Comparison of ENCODE assay signal across 19 mouse cellular contexts in the genomic region with DNA sequence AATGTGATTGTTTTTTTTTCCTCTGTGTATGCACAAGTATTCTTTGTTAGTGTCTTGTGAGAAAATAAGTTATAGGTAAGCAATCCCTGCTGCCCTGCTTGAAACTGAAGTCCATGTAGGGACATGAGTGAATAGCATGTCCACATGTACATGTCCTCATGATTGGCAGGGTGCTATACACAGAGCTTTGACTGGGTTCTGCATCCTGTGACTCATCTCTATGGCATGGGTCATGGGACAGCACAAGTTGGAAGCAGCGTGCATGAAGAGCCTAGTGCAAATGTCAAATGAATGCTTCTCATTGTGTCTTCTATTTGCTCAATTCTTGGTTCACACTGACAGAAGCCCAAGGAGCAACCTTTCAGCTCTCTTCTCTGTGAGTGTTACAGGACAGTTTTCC. TPM values are rescaled to one million over a fixed set of nuclear protein-coding genes. Genes with fewer than 3 reads are reported as not detected.
"Had no signal": no experiment of that assay in that cellular context is flagged by ENCODE, and none has a peak within 500 bp of the region (broad histone marks: within the 10 kb centered on the region; RNA-seq: fewer than 3 reads in every experiment).

No protein-coding gene starts in this region.

- H3K9me3 ChIP-seq: limb, embryonic 15.5 days; liver, embryonic 13.5 days; midbrain, embryonic 12.5 days; neural tube, embryonic 15.5 days had no signal

- H3K4me2 ChIP-seq: limb, embryonic 15.5 days; liver, embryonic 13.5 days; midbrain, embryonic 12.5 days; neural tube, embryonic 15.5 days had no signal

- H3K4me3 ChIP-seq: left cerebral cortex, adult 2 months; limb, embryonic 15.5 days; liver, embryonic 13.5 days; midbrain, embryonic 12.5 days; myocyte; neural tube, embryonic 15.5 days had no signal

- H3K27me3 ChIP-seq: limb, embryonic 15.5 days; liver, embryonic 13.5 days; midbrain, embryonic 12.5 days; neural tube, embryonic 15.5 days had no signal

- H3K36me3 ChIP-seq: limb, embryonic 15.5 days; liver, embryonic 13.5 days; midbrain, embryonic 12.5 days; neural tube, embryonic 15.5 days had no signal

- DNase-seq: kidney, adult 18-20 months; liver, embryonic 13.5 days; lung, adult 18-20 months; right cerebral cortex, postnatal 4 days; spleen, adult 18-20 months; thymus, postnatal 36 days had no signal

- H3K9ac ChIP-seq: limb, embryonic 15.5 days; liver, embryonic 13.5 days; midbrain, embryonic 12.5 days; neural tube, embryonic 15.5 days had no signal

- H3K4me1 ChIP-seq: limb, embryonic 15.5 days; liver, embryonic 13.5 days; midbrain, embryonic 12.5 days; neural tube, embryonic 15.5 days had no signal

- ATAC-seq: inflammation-experienced regulatory T-cells, adult 6 months had no signal

- H3K27ac ChIP-seq: left cerebral cortex, adult 2 months; limb, embryonic 15.5 days; liver, embryonic 13.5 days; midbrain, embryonic 12.5 days; neural tube, embryonic 15.5 days had no signal

RNA-seq across cellular contexts. Expression of a gene that starts 14.1 kb away (rescaled TPM):
- total RNA-seq: left cerebral cortex, adult 2 months; megakaryocyte, adult 5-6 weeks had no signal
- polyA plus RNA-seq: inflammation-experienced regulatory T-cells, adult 6 months; kidney, embryonic 16.5 days; limb, embryonic 11.5 days; limb, embryonic 15.5 days; liver, embryonic 13.5 days; lung, embryonic 16.5 days; midbrain, embryonic 12.5 days; myocyte; neural tube, embryonic 11.5 days; neural tube, embryonic 15.5 days; stomach, embryonic 14.5 days; thymus, postnatal 0 days had no signal
